Mouse (Mus musculus) retina, postnatal 7 days (tissue): ENCODE data around the gene Pdhb.
"Not testable (repeated sequence)": the region's sequence is repeated elsewhere in the genome, so short reads cannot be mapped to it uniquely, and the experiment has no call there.

Source experiments
- DNase-seq: peaks from one replicate; pipeline ENCODE4 v3.0.0-alpha.2; 2012; ENCODE audit warnings: low read depth, low spot score

The Pdhb gene

GRCm38 (mm10) chr14:8191331-8191965 is 18.6 kb upstream of the Pdhb start:
- no peak for DNase-seq

- no peak for DNase-seq
These were observed 17.7 kb upstream of the Pdhb start for GRCm38 (mm10) chr14:8190556-8190955.

GRCm38 (mm10) chr14:8186278-8187045 is 13.6 kb upstream of the Pdhb start:
- DNase-seq: no peak

DNA sequence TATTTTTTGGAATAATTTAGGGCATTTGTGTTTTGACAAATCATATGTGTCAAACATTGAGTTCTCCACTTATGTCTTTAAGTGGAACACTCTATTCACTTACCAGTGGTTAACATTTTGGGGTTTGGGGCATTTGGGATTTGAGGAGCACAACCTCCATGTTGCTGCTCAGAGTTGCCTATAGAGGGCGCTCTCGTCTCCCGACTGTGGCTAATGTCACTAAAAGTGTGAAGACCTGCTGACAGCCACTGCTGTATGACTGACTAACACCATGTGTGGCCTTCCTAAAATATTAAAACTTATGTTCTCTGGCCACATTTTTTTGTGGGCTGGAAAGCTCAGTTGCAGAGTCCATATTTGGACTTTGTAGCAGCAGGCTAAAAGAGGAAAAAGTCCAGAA is 10.5 kb upstream of the Pdhb start:
- DNase-seq: no peak

GRCm38 (mm10) chr14:8180371-8181035 is 7.7 kb upstream of the Pdhb start:
- no peak for DNase-seq

DNA sequence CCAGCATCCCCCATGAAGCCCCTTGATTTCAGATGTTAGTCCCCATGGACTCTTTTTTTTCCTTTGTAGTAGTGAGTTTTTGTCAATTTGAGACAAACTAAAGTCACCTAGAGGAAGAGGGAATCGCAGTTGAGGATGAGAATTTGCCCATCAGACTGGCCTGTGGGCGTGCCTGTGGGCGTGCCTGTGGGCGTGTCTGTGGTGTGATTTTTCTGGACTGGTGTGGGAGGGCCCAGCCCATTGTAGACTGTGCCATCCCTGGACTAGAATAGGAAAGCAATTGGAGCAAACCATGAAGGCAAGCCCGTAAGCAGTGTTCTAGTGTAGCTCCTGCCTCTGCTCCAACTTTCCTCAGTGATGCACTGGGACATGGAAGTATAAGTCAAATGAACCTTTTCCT is 3.4 kb upstream of the Pdhb start:
- no peak for DNase-seq

- DNase-seq: no peak
These were observed 1.8 kb upstream of the Pdhb start for GRCm38 (mm10) chr14:8174634-8175033.

- not testable (repeated sequence) for DNase-seq
These were observed 871 bp upstream of the Pdhb start for GRCm38 (mm10) chr14:8173542-8174250.

DNA sequence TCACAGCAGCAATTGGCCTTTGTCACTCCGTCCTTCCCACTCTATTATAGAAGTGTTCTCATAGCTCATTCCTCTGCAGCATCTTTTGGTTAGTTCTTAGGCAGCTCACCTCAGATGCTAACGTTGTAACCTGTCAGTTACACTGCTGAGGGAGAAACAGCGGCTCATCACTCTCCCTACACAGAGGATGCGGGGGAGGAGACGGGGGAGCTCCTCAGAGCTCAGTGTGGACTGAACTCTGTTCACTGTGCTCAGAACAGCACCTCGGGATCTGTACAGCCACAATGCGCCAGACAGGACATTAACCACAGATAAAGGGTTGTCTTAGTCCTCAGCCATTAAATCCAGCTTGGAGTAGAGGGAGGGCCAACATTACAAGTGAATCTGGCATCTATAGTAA is 8.4 kb downstream of the Pdhb start:
- DNase-seq: no peak

DNA sequence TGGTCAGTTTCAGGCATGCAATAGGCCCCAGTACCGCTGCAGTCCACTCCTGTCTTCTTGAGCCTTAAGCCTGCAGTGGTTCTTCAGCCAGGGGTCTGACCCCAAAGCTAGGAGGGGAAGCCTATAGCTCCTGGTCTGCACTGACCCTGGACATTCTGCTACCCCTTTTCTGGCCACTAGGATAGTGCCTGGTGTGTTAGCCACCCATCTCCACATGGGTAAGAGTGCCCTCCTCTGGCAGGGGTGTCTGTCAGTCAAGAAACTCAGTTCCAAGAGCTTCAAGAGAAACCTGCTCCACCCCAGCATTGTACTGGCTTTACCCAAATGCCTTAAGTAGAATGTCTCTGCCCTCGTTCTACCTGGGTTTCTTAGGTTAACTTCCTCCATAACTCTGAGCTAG is 11.0 kb downstream of the Pdhb start:
- DNase-seq: no peak

GRCm38 (mm10) chr14:8159141-8159540 is 13.7 kb downstream of the Pdhb start:
- DNase-seq: no peak

GRCm38 (mm10) chr14:8158721-8159120 is 14.1 kb downstream of the Pdhb start:
- DNase-seq: no peak

- DNase-seq: no peak
These were observed 15.9 kb downstream of the Pdhb start for GRCm38 (mm10) chr14:8156947-8157346.

GRCm38 (mm10) chr14:8154072-8154471 is 18.8 kb downstream of the Pdhb start:
- no peak for DNase-seq

DNA sequence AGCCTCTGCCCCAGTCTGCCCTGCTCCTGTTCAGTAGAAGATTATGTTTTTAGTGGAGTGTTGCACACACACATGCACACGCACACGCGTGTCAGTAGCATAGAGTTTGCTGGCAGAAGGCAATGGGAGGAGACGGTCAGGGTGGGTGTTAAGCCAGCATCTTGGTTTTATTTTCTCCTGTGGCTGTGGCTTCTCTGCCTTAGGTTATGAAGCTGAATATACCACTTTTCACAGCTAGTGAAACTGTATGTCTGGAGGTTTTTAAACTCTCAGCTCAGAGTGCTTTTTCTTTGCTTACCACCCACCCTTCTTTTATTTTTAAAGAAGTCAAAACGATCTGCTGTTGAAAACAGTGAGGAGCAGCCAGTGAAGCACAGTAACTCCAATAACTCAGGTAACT is 21.1 kb downstream of the Pdhb start:
- no peak for DNase-seq

GRCm38 (mm10) chr14:8148842-8149241 is 24.0 kb downstream of the Pdhb start:
- DNase-seq: no peak

DNA sequence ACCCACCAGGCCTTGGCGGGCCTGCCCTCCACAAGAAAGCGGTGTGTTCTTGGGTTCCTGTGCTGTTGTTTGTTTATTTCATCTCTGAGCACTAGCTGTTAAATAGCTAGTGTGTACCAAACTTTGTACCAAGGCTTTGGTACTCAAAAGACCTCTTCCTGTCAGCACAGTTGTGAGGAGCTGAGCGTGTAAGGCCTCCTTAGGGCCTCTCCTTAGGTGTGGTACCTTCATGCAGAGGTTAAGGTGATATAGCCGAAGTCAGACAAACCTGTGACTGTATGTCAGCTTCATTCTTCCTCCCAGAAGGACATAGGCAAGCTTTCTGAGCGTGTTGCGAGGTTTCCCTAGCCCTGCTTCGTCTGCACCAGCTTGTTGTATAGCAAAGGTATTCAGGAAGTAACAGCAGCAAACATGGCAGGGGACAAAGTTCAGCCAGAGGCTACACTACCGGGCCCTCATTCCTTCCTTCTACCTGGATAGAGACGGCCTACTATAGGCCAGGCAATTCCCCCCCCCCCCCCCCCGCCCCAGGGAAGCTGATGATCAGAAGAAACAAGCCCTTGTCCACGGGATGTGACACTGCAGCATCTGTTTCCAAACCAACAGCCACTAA is 26.1 kb downstream of the Pdhb start:
- DNase-seq: no peak

- no peak for DNase-seq
These were observed 26.9 kb downstream of the Pdhb start for GRCm38 (mm10) chr14:8145594-8146558.

GRCm38 (mm10) chr14:8141131-8141530 is 31.7 kb downstream of the Pdhb start:
- DNase-seq: no peak
